Mouse (Mus musculus): Measurements from ENCODE around the gene Gabbr2.

DNA sequence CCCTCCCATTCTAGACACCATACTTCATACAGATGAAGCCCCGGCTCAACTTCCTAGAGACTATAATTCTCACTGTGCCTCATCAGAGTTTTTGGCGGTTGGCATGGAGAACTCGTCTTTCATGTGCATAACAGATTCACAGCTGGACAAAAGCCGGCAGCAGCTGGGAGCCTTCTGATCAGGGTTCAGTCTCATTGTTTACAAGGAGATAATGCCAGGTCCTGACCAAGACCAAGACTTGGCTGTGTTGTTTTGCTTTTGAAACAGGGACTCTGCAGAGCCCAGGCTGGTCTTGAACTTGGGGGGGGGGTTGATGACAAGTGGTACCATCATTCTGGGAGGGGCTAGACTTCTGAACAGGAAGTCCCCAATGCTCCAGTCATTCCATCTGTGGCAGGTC is 191.8 kb downstream of the Gabbr2 start:
- TF ChIP-seq GATA1 (IDR thresholded peaks at IDR 0.05; ENCODE audit: borderline replicate concordance, low read length) = no peak
- TF ChIP-seq FLI1 (IDR thresholded peaks at IDR 0.05; ENCODE audit: low read length) = no peak

All from megakaryocyte, embryonic 14.5 days (primary cell).